Mouse (Mus musculus): ENCODE results near the gene Ccnq. TPM values are rescaled to one million over a fixed set of nuclear protein-coding genes. Genes with fewer than 3 reads are reported as not detected.

Gene Ccnq
- polyA plus RNA-seq, 1 experiment from 2014 or later = 28.1 TPM

DNA sequence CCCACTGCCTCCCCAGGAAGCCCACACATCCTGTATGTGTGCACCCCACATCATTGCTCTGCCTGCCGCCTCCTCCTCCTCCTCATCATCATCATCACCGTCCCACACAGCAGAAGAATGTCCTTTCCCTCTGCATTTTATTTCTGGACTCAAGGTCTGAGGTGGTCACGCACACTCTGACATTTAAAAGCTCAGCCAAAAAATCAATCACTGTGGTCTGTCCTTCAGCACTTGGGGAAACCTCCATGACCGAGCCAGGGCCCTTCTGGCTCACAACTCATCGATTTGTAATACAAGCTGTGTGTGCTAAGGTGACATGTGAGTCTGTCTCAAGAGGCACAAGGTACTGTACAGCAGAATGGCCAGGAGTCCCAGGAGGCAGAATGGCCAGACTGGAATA is 30.8 kb upstream of the Ccnq start:
- Histone ChIP-seq H3K9ac (no peak overlapping the region), H3K9me3 (replicated peaks) (no peaks in the 10 kb centered on the region), H3K4me2 (no peak overlapping the region), H3K4me3 (no peak overlapping the region), H3K27ac (ENCODE audit: poor library complexity, severe bottlenecking) (no peak overlapping the region), H3K36me3 (no peaks in the 10 kb centered on the region), H3K27me3 (replicated peaks) (no peaks in the 10 kb centered on the region), H3K4me1 (replicated peaks) (peaks cover 31% of the 10 kb centered on the region)
- WGBS = 65% methylated on average over 5 of the region's 5 CpGs
- ATAC-seq (ENCODE audit: insufficient number of reproducible peaks, low FRiP score) = no peak

GRCm38 (mm10) chr11:78780571-78780970 is 29.0 kb upstream of the Ccnq start:
- no peak overlapping the region for H3K9ac ChIP-seq
- H3K27me3 ChIP-seq (replicated peaks) = no peaks in the 10 kb centered on the region
- ATAC-seq (ENCODE audit: insufficient number of reproducible peaks, low FRiP score) = no peak
- H3K36me3 ChIP-seq = no peaks in the 10 kb centered on the region
- 77% methylated on average over 3 of the region's 3 CpGs for WGBS
- peaks cover 20% of the 10 kb centered on the region for H3K4me1 ChIP-seq (replicated peaks)
- H3K9me3 ChIP-seq (replicated peaks) = no peaks in the 10 kb centered on the region
- no peak overlapping the region for H3K27ac ChIP-seq (ENCODE audit: poor library complexity, severe bottlenecking)
- no peak overlapping the region for H3K4me2 ChIP-seq
- no peak overlapping the region for H3K4me3 ChIP-seq

DNA sequence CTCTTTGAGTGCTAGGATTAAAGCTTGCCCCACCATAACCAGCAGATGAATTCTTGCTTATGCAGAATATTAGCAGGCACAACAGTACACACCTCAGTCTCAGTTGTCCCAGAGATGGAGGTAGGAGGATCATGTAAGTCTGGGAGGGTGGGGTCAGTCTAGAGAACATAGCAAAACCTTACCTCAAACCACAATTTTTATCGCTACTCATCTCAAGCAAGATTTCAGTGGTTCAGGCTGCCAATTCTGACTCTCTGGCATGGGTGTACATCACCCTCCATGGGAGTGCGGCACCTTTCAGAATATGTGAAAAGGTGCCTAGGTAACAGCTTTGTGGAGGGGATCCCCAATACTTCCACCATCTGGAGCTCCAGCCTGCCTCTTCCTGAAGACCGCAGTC is 28.5 kb upstream of the Ccnq start:
- H3K4me2 ChIP-seq = no peak overlapping the region
- no peaks in the 10 kb centered on the region for H3K36me3 ChIP-seq
- no peak overlapping the region for H3K9ac ChIP-seq
- no peak overlapping the region for H3K4me3 ChIP-seq
- H3K27me3 ChIP-seq (replicated peaks) = no peaks in the 10 kb centered on the region
- WGBS = 92% methylated on average over 3 of the region's 3 CpGs
- peaks cover 20% of the 10 kb centered on the region for H3K4me1 ChIP-seq (replicated peaks)
- H3K27ac ChIP-seq (ENCODE audit: poor library complexity, severe bottlenecking) = no peak overlapping the region
- no peak for ATAC-seq (ENCODE audit: insufficient number of reproducible peaks, low FRiP score)
- H3K9me3 ChIP-seq (replicated peaks) = no peaks in the 10 kb centered on the region

GRCm38 (mm10) chr11:78777851-78778680 is 26.5 kb upstream of the Ccnq start:
- H3K4me2 ChIP-seq = no peak overlapping the region
- no peak overlapping the region for H3K27ac ChIP-seq (ENCODE audit: poor library complexity, severe bottlenecking)
- H3K9ac ChIP-seq = no peak overlapping the region
- peaks cover 19% of the 10 kb centered on the region for H3K4me1 ChIP-seq (replicated peaks)
- WGBS = 62% methylated on average over 10 of the region's 10 CpGs
- H3K9me3 ChIP-seq (replicated peaks) = no peaks in the 10 kb centered on the region
- H3K4me3 ChIP-seq = no peak overlapping the region
- no peak for ATAC-seq (ENCODE audit: insufficient number of reproducible peaks, low FRiP score)
- H3K27me3 ChIP-seq (replicated peaks) = no peaks in the 10 kb centered on the region
- no peaks in the 10 kb centered on the region for H3K36me3 ChIP-seq

DNA sequence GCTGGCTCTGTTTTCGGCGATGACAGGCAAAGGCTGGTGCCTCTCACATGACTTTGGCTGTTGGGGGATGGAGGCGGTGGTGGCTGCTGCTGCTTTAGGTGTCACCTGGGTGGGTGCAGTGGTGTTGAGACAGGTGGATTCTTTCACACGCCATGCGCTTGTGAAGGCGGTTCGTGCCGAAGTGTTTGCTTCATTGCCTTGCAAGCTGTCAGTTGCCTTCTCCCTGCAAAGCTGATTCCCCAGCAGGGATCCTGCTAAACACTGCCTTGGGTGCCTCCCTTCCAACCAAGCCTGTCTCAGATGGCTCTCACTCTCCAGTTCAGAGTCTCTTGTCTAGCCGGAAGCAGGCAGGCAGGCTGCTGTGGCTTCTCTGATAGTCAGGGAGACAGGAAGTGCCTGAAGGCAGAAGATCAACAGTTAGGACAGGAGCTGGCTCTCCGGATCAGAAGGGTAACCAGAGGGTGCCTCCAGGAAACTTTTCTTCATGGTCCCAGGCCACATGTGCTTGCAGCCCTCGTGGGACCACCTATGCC is 20.3 kb upstream of the Ccnq start:
- 42% methylated on average over 11 of the region's 11 CpGs for WGBS
- ATAC-seq (ENCODE audit: insufficient number of reproducible peaks, low FRiP score) = peak; percentile 68; the same call in 1 of the 2 replicates
- no peak overlapping the region for H3K4me3 ChIP-seq
- H3K36me3 ChIP-seq = no peaks in the 10 kb centered on the region
- no peak overlapping the region for H3K4me2 ChIP-seq
- peaks cover 16% of the 10 kb centered on the region for H3K4me1 ChIP-seq (replicated peaks)
- 0 out of 2 replicates have a peak overlapping the region, but pooled peaks have one; percentile 23 for H3K27ac ChIP-seq (ENCODE audit: poor library complexity, severe bottlenecking)
- no peaks in the 10 kb centered on the region for H3K27me3 ChIP-seq (replicated peaks)
- H3K9me3 ChIP-seq (replicated peaks) = no peaks in the 10 kb centered on the region
- H3K9ac ChIP-seq = no peak overlapping the region

- no peaks in the 10 kb centered on the region for H3K9me3 ChIP-seq (replicated peaks)
- 69% methylated on average over 6 of the region's 6 CpGs for WGBS
- no peaks in the 10 kb centered on the region for H3K27me3 ChIP-seq (replicated peaks)
These were observed 18.9 kb upstream of the Ccnq start for GRCm38 (mm10) chr11:78770436-78770835.

DNA sequence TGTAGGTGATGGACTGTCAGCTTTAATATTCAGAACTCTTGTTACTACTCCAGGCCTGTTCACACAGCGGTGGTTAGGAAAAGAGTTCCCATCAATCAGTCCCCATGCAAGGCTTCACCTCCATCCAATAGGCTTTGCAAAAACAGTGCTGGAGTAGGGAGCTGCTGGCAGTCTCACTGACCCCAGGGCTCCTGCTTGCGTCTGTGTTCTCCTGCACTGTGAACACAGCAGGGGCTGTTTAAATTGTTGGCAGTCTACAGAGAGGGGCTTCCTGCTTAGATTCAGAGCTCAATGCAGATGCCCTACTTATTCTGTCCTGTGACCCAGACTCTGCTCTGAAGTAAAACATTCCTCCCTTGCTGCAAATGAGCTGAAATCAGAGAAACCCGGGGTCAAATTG is 17.2 kb upstream of the Ccnq start:
- Histone ChIP-seq H3K4me1 (replicated peaks) (peaks cover 11% of the 10 kb centered on the region), H3K9ac (no peak overlapping the region), H3K4me2 (no peak overlapping the region), H3K27ac (ENCODE audit: poor library complexity, severe bottlenecking) (no peak overlapping the region), H3K4me3 (no peak overlapping the region), H3K36me3 (no peaks in the 10 kb centered on the region), H3K27me3 (replicated peaks) (no peaks in the 10 kb centered on the region), H3K9me3 (replicated peaks) (no peaks in the 10 kb centered on the region)
- ATAC-seq (ENCODE audit: insufficient number of reproducible peaks, low FRiP score) = no peak
- 40% methylated on average over 3 of the region's 3 CpGs for WGBS

More at GRCm38 (mm10) chr11:78770436-78770835, 18.9 kb upstream of the Ccnq start:
- Histone ChIP-seq H3K4me2 (no peak overlapping the region), H3K9ac (no peak overlapping the region), H3K4me1 (replicated peaks) (peaks cover 16% of the 10 kb centered on the region), H3K4me3 (no peak overlapping the region), H3K36me3 (no peaks in the 10 kb centered on the region), H3K27ac (ENCODE audit: poor library complexity, severe bottlenecking) (no peak overlapping the region)
- ATAC-seq (ENCODE audit: insufficient number of reproducible peaks, low FRiP score) = no peak

DNA sequence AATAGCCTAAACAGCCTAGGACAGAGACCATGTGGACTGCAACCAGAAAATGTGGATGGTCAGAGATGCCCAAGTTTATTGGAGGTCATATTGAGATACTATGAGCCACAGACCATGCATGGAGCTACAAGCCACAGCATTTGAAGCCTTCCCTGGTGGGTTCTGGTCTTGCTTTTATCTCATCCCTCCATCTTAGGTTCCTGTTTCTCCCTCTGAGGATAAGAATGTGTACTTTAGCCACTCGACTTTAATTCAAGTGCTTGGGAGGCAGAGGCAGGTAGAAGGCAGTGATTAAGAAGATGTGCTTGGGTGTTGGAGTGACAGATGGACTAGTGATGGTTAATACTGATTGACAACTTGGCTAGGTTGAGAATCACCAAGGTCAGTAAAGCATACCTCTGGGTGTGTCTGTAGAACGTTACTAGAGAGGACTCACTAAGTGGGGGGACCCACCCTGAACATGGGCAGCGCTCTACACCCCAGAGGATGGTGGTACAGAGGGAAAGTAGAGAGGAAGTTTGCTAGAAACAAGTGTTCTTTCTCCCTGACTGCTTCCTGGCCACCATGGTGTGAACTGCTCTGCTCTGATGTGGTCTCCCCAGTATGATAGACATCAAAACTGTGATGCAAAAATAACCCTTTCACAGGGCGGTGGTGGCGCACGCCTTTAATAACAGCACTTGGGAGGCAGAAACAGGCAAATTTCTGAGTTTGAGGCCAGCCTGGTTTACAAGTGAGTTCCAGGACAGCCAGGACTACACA is 14.7 kb upstream of the Ccnq start:
- whole genome bisulfite sequencing = 78% methylated on average over 6 of the region's 6 CpGs
- H3K4me2 ChIP-seq = no peak overlapping the region

DNA sequence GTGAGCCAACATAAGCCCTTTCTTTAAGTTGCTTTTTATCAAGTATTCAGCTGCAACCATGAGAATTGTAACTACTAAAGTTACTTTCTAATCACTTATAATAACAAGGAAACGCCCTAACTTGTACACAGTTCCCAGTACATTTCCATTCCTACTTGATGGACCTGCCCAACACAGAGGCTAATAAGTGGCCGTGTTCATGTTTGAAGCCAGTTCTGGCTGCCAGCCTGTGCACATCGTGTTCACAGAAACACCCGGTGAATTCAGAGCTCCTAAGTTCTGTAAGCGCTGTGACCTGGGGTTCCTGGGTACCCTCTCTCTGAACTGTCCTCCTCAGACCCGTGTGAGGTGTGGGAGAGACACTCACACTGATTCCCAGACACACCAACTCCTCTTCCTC is 13.3 kb upstream of the Ccnq start:
- H3K4me2 ChIP-seq = no peak overlapping the region
- no peak overlapping the region for H3K9ac ChIP-seq
- no peak overlapping the region for H3K4me3 ChIP-seq
- H3K4me1 ChIP-seq (replicated peaks) = no peaks in the 10 kb centered on the region
- H3K27ac ChIP-seq (ENCODE audit: poor library complexity, severe bottlenecking) = no peak overlapping the region
- no peaks in the 10 kb centered on the region for H3K27me3 ChIP-seq (replicated peaks)
- ATAC-seq (ENCODE audit: insufficient number of reproducible peaks, low FRiP score) = no peak; the same call in 1 of the 2 replicates
- WGBS = 60% methylated on average over 6 of the region's 6 CpGs
- no peaks in the 10 kb centered on the region for H3K36me3 ChIP-seq
- H3K9me3 ChIP-seq (replicated peaks) = no peaks in the 10 kb centered on the region

More for the DNA sequence above, 14.7 kb upstream of the Ccnq start:
- Histone ChIP-seq H3K9ac (no peak overlapping the region), H3K27ac (ENCODE audit: poor library complexity, severe bottlenecking) (no peak overlapping the region), H3K4me1 (replicated peaks) (0 out of 2 replicates have a peak, but pooled peaks cover under 1% of the 10 kb centered on the region), H3K4me3 (no peak overlapping the region), H3K36me3 (no peaks in the 10 kb centered on the region), H3K9me3 (replicated peaks) (no peaks in the 10 kb centered on the region), H3K27me3 (replicated peaks) (no peaks in the 10 kb centered on the region)
- no peak for ATAC-seq (ENCODE audit: insufficient number of reproducible peaks, low FRiP score)

DNA sequence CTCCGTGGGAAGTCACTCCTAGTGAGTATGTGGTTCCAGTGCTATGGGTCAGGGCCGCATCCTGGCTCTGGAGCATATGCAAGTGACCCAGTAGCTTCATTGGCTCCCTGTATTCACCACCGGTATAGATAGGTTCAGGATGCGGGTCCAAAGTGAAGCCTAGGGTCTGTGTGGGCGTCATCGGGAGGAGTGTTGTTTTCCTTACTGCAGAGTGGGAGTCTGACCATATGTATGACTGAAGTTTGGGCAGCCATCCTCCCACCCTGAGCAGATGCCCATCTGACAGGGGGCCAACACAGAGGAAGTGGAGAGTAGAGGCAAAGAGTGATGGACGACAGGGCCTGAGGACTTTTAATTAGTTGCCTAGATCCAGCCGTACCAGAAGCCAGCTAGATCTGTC is 12.8 kb upstream of the Ccnq start:
- ATAC-seq (ENCODE audit: insufficient number of reproducible peaks, low FRiP score) = no peak
- Histone ChIP-seq H3K9ac (no peak overlapping the region), H3K27ac (ENCODE audit: poor library complexity, severe bottlenecking) (no peak overlapping the region), H3K4me1 (replicated peaks) (no peaks in the 10 kb centered on the region), H3K4me2 (no peak overlapping the region), H3K4me3 (no peak overlapping the region), H3K27me3 (replicated peaks) (no peaks in the 10 kb centered on the region), H3K9me3 (replicated peaks) (no peaks in the 10 kb centered on the region), H3K36me3 (no peaks in the 10 kb centered on the region)
- WGBS = 64% methylated on average over 8 of the region's 8 CpGs

DNA sequence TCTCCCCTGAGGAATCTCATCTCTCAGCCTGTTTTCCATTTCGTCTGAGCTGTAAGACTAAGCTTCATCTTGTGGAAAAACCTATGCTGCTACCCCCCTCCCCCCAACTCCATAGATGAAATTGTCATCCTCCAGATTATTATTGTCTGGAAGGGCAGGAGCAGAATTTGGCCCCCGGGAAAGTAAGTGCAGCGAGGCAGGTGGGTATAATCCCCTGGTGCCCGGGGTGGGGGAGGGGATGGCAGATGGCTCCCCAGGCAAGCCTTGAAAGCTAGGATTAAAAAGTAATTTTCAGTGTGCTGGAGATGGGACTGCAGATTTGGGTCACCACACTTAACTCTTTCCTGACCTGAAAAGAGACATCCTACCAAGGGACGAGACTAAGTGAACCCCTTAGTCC is 10.7 kb upstream of the Ccnq start:
- H3K4me3 ChIP-seq = no peak overlapping the region
- no peak for ATAC-seq (ENCODE audit: insufficient number of reproducible peaks, low FRiP score)
- H3K9ac ChIP-seq = no peak overlapping the region
- no peak overlapping the region for H3K4me2 ChIP-seq
- H3K27me3 ChIP-seq (replicated peaks) = no peaks in the 10 kb centered on the region
- H3K4me1 ChIP-seq (replicated peaks) = no peaks in the 10 kb centered on the region
- no peak overlapping the region for H3K27ac ChIP-seq (ENCODE audit: poor library complexity, severe bottlenecking)
- WGBS = 53% methylated on average over 5 of the region's 5 CpGs
- no peaks in the 10 kb centered on the region for H3K36me3 ChIP-seq
- H3K9me3 ChIP-seq (replicated peaks) = no peaks in the 10 kb centered on the region
